Mouse (Mus musculus) thymus, postnatal 14 days (tissue): ENCODE data around the gene Slc37a1.
A peak's percentile ranks its signal among the peaks of the same experiment; 100 is the strongest.

Experiments
- DNase-seq: peaks from one replicate; pipeline ENCODE4 v3.0.0; 2021

Gene Slc37a1

GRCm38 (mm10) chr17:31355792-31356502 lies 69.4 kb downstream of the Slc37a1 start:
- DNase-seq: no peak

DNA sequence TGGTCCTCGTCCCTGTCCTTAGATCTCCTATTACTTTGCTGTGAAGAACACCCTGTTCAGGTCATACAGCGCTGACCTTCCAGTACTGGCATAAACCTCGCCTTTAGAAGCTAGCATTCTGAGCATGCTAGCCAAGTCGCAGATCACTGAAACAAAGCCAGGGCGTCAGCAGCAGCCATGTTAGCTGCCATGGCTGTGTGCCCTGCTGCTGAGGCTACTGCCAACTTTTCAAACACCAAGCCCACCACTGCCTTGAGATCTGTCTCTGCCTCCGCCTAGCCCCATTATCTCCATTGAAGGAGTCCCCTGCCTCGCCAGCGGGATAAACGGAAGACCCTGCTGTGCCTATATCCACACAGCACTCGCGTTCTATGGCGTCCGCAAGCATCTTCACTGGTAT lies 74.0 kb downstream of the Slc37a1 start:
- no peak for DNase-seq

DNA sequence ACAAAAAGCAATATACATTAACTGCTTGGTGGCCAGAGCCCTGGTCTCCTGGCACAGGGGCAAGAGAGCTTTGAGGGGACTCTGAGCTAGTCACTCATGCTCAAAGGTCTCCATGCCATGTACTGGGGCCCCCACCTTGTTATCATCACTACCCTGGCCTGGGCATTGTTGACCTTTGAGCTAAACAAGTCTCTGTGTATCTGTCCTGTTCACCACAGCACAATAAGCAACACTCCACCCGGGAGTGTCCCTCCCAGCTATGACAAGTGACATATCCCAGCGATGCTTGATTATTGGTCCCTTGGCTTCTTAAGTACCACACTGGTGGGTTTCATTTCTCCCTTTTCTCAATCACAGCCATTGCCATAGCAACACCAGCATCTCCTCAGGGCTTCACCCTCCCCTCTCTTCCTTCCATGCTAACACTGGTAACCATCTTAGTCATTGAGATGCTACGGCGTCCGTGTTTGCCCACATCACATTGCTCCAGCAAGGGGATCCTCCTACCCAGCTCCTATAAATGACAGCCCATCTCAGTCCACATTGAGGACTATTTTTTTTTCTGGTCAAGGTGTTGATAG lies 79.1 kb downstream of the Slc37a1 start:
- no peak for DNase-seq

DNA sequence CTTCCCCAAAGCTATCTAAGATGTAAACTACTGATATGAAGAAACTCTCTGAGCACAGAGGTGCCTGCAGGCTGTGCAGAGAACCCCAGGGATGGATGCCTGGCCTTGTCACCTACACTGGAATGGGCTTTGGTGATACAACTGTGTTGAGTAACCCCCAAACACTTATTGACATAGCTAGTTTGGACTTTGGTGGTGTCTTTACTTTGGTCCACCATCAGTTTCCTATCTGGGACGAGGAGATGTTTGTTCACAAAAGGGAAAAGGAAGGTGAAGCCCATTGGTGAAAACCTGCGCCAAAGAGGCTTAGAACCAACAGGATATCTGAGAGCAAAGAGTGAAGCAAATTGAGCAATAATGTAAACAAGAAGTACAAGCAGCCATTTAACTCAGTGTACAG lies 83.6 kb downstream of the Slc37a1 start:
- no peak for DNase-seq

DNA sequence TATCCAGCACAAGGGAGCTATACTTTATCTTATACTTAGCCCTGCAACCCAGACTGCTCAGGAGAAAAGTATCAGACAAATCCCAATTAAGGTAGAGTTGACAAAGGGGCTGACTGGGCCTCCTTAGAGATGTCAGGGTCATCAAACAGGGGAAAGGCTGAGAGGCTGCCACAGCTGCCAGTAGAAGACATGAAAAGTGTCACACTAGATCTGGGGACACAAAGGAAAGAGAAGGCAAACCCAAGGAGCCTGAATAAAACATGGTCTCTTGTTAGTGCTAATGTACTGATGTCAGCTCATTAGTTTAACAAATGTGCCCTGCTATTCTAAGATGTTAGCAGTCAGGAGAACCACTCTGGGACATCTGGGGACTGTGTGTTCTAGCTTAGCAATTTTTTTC lies 84.3 kb downstream of the Slc37a1 start:
- DNase-seq: no peak

GRCm38 (mm10) chr17:31377961-31378360 lies 91.4 kb downstream of the Slc37a1 start:
- DNase-seq: peak; percentile 69

DNA sequence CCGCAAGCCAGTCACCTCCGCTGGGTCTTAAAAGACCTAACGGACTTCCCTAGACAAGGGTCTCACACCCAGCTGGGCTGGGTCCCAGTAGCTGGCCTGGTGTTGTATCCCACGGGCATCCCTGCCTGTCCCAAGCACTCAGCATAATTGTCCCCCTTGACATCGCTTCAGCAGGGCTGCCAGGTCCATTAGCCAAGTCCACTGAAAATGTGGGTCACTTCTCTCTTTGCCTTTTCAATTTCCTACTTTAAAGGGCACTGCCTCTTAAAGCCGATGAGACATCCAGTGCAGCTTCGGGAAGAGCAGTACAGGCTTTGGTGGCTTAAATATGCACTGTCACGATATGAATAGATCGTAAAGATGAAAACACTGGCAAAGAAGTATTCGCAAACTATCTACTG lies 91.8 kb downstream of the Slc37a1 start:
- no peak for DNase-seq

DNA sequence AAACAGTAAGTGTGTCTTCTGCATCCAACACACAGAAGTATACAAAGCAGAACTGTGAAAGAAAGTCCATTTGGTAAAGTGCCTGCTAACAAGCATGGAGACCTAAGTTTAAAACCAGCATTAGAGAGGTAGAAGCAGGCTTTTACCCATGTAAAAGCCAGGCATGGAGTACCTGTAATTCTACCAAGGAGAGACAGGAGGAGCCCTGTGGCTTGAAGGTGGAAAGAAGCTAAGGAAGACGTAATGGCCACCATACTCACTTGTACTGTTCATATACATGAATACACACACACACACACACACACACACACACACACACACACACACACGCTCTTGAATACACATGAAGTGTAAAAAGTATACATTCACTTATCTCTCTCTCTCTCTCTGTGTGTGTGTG lies 92.5 kb downstream of the Slc37a1 start:
- no peak for DNase-seq

- DNase-seq: no peak
Measured at GRCm38 (mm10) chr17:31379863-31380262, 93.3 kb downstream of the Slc37a1 start.

DNA sequence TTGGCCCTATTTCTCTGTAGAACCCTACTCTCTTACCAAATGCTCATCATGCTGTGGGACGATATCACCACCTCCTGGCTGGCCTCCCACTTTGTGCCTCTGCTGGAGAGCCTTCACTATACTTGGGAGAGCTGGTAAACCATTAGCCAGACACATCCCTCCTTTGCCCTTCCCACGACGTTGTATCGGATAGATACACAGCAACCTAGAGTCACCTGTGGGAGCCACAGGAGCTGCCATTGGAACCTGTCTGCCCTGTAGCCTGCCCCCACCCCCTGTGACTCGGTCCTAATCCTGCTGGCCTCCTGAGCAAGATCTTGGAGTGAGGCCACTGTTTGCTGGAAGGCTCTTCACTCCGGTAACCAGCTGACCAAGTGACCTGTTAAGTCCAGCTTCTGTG lies 96.7 kb downstream of the Slc37a1 start:
- no peak for DNase-seq

DNA sequence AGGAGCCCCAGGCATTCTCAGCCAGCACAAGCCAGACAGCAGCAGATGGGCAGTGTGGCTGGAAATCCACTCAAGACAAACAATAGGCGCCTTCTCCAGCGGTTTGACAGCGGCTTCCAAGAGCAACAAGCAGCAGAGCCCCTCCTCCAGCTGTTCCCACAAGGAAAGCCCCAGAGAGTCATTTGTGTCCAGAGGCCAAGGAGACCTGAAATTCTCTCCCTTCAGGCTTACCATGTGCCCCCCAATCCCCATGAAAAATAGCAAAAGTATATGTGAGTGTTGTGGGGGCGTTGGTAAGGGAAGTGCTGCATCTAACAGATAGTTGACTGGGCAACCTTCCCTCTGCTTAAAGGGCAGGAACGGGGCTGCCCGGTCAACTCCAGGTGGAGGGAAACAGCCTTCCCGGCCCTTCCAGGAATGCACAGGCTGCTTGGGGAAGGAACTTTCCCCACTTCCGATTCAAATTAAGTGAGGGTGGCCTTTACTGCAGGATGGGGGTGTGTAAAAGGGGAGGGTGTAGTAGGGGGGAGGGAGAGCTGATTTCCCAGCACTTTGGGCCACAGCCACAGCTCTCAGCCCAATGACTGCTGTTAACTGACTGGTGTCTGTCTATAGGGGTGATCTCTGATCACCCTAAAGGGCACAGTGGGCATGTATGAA lies 98.5 kb downstream of the Slc37a1 start:
- DNase-seq: no peak

- DNase-seq: peak; percentile 76
Measured at GRCm38 (mm10) chr17:31385671-31386665, 99.4 kb downstream of the Slc37a1 start, which contains the start of gene Pde9a. Gene Pde9a (plus strand): TSS chr17:31386210.

- DNase-seq: no peak
Measured at GRCm38 (mm10) chr17:31386766-31387275, 100.2 kb downstream of the Slc37a1 start.

GRCm38 (mm10) chr17:31389432-31390050 lies 102.9 kb downstream of the Slc37a1 start:
- DNase-seq: no peak

DNA sequence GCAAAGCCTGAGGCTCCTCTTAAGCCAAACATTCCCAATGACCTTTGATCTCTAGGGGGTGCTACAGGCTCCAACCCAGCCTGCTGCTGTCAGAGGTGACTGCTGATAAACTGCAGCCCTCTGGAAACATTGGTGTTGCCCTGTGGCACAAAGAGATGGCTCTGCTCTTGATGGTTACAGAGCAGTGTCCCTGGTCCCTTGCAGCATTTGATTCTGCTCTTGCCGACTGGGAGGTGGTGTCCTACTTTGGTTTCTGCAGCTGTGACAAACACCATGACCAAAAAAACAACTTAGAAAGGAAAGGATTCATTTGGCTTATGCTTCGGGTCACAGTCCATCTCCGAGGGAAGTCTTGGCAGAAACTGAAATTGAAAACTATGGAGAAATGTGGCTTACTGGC lies 104.9 kb downstream of the Slc37a1 start:
- DNase-seq: no peak

DNA sequence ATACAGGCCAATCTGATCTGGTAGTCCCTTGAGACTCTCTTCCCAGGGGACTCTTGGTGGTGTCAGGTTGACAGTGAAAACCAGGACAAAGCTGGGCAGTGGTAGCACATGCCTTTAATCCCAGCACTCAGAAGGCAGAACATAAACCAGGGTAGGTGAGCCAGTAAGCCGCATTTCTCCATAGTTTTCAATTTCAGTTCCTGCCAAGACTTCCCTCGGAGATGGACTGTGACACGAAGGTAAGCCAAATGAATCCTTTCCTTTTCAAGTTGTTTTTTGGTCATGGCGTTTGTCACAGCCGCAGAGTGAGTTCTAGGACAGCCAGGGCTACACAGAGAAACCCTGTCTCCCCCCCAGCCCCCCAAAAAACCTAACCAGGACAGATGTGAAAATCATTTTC lies 105.4 kb downstream of the Slc37a1 start:
- no peak for DNase-seq

DNA sequence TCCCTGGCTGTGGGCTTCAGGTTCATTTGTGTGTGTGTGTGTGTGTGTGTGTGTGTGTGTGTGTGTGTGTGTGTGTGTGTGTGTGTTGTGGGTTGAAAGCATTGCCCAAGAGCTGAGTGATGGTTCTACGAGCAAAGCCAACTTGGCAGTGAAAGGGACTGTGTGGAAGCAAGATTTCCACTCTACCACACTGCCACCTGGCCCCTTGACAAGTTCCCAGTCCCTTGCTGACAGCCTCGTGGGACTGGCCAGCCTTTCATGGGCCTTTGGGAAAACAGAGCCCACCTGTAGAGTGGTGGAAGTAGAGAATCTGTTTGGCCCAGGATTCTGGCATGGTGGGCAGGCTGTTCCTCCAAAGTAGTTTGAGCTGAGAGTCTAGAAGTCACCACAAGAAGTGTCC lies 107.2 kb downstream of the Slc37a1 start:
- DNase-seq: no peak

- DNase-seq: no peak
Measured at GRCm38 (mm10) chr17:31400294-31400693, 113.7 kb downstream of the Slc37a1 start.
